Mouse (Mus musculus): ENCODE measurements around the gene Trip4. TPM values are rescaled to one million over a fixed set of nuclear protein-coding genes. Genes with fewer than 3 reads are reported as not detected.

Gene Trip4
- polyA plus RNA-seq, 1 experiment from 2014 or later: 41.6 TPM

GRCm38 (mm10) chr9:65823716-65824462 is 84.7 kb downstream of the Trip4 start:
- H3K4me1 ChIP-seq (replicated peaks): peaks cover 36% of the 10 kb centered on the region
- H3K4me2 ChIP-seq: no peak overlapping the region
- no peak overlapping the region for H3K4me3 ChIP-seq (replicated peaks)
- no peak overlapping the region for H3K9ac ChIP-seq (replicated peaks)
- no peak overlapping the region for H3K27ac ChIP-seq
- no peaks in the 10 kb centered on the region for H3K27me3 ChIP-seq
- H3K36me3 ChIP-seq: no peaks in the 10 kb centered on the region
- no peak for ATAC-seq (ENCODE audit: insufficient number of reproducible peaks, insufficient read depth, low FRiP score, low TSS enrichment, low read depth)
- 77% methylated on average over 10 of the region's 10 CpGs for WGBS
- H3K9me3 ChIP-seq: no peaks in the 10 kb centered on the region

- no peak overlapping the region for H3K4me3 ChIP-seq (replicated peaks)
- peaks cover 5% of the 10 kb centered on the region; the same call in 1 of the 2 replicates for H3K36me3 ChIP-seq
- no peak overlapping the region for H3K9ac ChIP-seq (replicated peaks)
- no peak overlapping the region for H3K4me2 ChIP-seq
- H3K27ac ChIP-seq: no peak overlapping the region
- ATAC-seq (ENCODE audit: insufficient number of reproducible peaks, insufficient read depth, low FRiP score, low TSS enrichment, low read depth): no peak
- no peaks in the 10 kb centered on the region for H3K27me3 ChIP-seq
- 90% methylated on average over 4 of the region's 4 CpGs for WGBS
- no peaks in the 10 kb centered on the region for H3K9me3 ChIP-seq
- peaks cover 37% of the 10 kb centered on the region for H3K4me1 ChIP-seq (replicated peaks)
These were observed 86.6 kb downstream of the Trip4 start for GRCm38 (mm10) chr9:65822011-65822410.

GRCm38 (mm10) chr9:65820301-65820700 is 88.3 kb downstream of the Trip4 start:
- peaks cover 16% of the 10 kb centered on the region for H3K36me3 ChIP-seq
- H3K9ac ChIP-seq (replicated peaks): no peak overlapping the region
- H3K9me3 ChIP-seq: peaks cover 3% of the 10 kb centered on the region; the same call in 1 of the 2 replicates
- peaks cover 27% of the 10 kb centered on the region for H3K4me1 ChIP-seq (replicated peaks)
- no peak for ATAC-seq (ENCODE audit: insufficient number of reproducible peaks, insufficient read depth, low FRiP score, low TSS enrichment, low read depth)
- H3K27me3 ChIP-seq: no peaks in the 10 kb centered on the region
- H3K27ac ChIP-seq: no peak overlapping the region
- H3K4me3 ChIP-seq (replicated peaks): no peak overlapping the region
- WGBS: 54% methylated on average over 2 of the region's 2 CpGs
- no peak overlapping the region for H3K4me2 ChIP-seq

- H3K9ac ChIP-seq (replicated peaks): no peak overlapping the region
- no peak overlapping the region for H3K4me2 ChIP-seq
- H3K27ac ChIP-seq: no peak overlapping the region
- H3K36me3 ChIP-seq: peaks cover 22% of the 10 kb centered on the region
- WGBS: 91% methylated on average over 2 of the region's 2 CpGs
- H3K27me3 ChIP-seq: no peaks in the 10 kb centered on the region
- ATAC-seq (ENCODE audit: insufficient number of reproducible peaks, insufficient read depth, low FRiP score, low TSS enrichment, low read depth): no peak
- peaks cover 3% of the 10 kb centered on the region; the same call in 1 of the 2 replicates for H3K9me3 ChIP-seq
- H3K4me3 ChIP-seq (replicated peaks): no peak overlapping the region
- peaks cover 11% of the 10 kb centered on the region for H3K4me1 ChIP-seq (replicated peaks)
These were observed 90.2 kb downstream of the Trip4 start for GRCm38 (mm10) chr9:65818402-65818801.

GRCm38 (mm10) chr9:65812841-65813240 is 95.8 kb downstream of the Trip4 start:
- WGBS: 77% methylated on average over 2 of the region's 2 CpGs
- Histone ChIP-seq H3K27ac (no peak overlapping the region), H3K27me3 (no peaks in the 10 kb centered on the region), H3K4me1 (replicated peaks) (0 out of 2 replicates have a peak, but pooled peaks cover 3% of the 10 kb centered on the region), H3K9me3 (peaks cover 3% of the 10 kb centered on the region; the same call in 1 of the 2 replicates), H3K4me3 (replicated peaks) (no peak overlapping the region), H3K4me2 (no peak overlapping the region), H3K36me3 (peaks cover 22% of the 10 kb centered on the region), H3K9ac (replicated peaks) (no peak overlapping the region)
- ATAC-seq (ENCODE audit: insufficient number of reproducible peaks, insufficient read depth, low FRiP score, low TSS enrichment, low read depth): no peak

- H3K9me3 ChIP-seq: peaks cover 3% of the 10 kb centered on the region; the same call in 1 of the 2 replicates
- H3K9ac ChIP-seq (replicated peaks): no peak overlapping the region
- H3K4me3 ChIP-seq (replicated peaks): no peak overlapping the region
- no peak for ATAC-seq (ENCODE audit: insufficient number of reproducible peaks, insufficient read depth, low FRiP score, low TSS enrichment, low read depth)
- no peak overlapping the region for H3K4me2 ChIP-seq
- peaks cover 15% of the 10 kb centered on the region for H3K36me3 ChIP-seq
- WGBS: 73% methylated on average over 1 of the region's 1 CpGs
- H3K4me1 ChIP-seq (replicated peaks): 0 out of 2 replicates have a peak, but pooled peaks cover 3% of the 10 kb centered on the region
- no peaks in the 10 kb centered on the region for H3K27me3 ChIP-seq
- no peak overlapping the region for H3K27ac ChIP-seq
These were observed 96.8 kb downstream of the Trip4 start for GRCm38 (mm10) chr9:65811784-65812183.

GRCm38 (mm10) chr9:65807818-65808217 is 100.8 kb downstream of the Trip4 start:
- Histone ChIP-seq H3K4me2 (no peak overlapping the region), H3K27me3 (no peaks in the 10 kb centered on the region), H3K27ac (no peak overlapping the region), H3K9ac (replicated peaks) (no peak overlapping the region), H3K36me3 (no peaks in the 10 kb centered on the region), H3K4me1 (replicated peaks) (no peaks in the 10 kb centered on the region), H3K4me3 (replicated peaks) (no peak overlapping the region), H3K9me3 (no peaks in the 10 kb centered on the region)
- ATAC-seq (ENCODE audit: insufficient number of reproducible peaks, insufficient read depth, low FRiP score, low TSS enrichment, low read depth): no peak
- WGBS: 64% methylated on average over 1 of the region's 1 CpGs

GRCm38 (mm10) chr9:65807251-65807650 is 101.3 kb downstream of the Trip4 start:
- Histone ChIP-seq H3K9me3 (no peaks in the 10 kb centered on the region), H3K4me1 (replicated peaks) (no peaks in the 10 kb centered on the region), H3K27me3 (no peaks in the 10 kb centered on the region), H3K27ac (no peak overlapping the region), H3K9ac (replicated peaks) (no peak overlapping the region), H3K4me3 (replicated peaks) (no peak overlapping the region), H3K36me3 (no peaks in the 10 kb centered on the region), H3K4me2 (no peak overlapping the region)
- ATAC-seq (ENCODE audit: insufficient number of reproducible peaks, insufficient read depth, low FRiP score, low TSS enrichment, low read depth): no peak
- 64% methylated on average over 5 of the region's 5 CpGs for WGBS

- H3K27me3 ChIP-seq: no peaks in the 10 kb centered on the region
- H3K27ac ChIP-seq: no peak overlapping the region
- peaks cover 5% of the 10 kb centered on the region; the same call in 1 of the 2 replicates for H3K36me3 ChIP-seq
- H3K9ac ChIP-seq (replicated peaks): no peak overlapping the region
- no peaks in the 10 kb centered on the region for H3K9me3 ChIP-seq
- H3K4me2 ChIP-seq: no peak overlapping the region
- 58% methylated on average over 4 of the region's 4 CpGs for WGBS
- H3K4me3 ChIP-seq (replicated peaks): no peak overlapping the region
- ATAC-seq (ENCODE audit: insufficient number of reproducible peaks, insufficient read depth, low FRiP score, low TSS enrichment, low read depth): no peak
- H3K4me1 ChIP-seq (replicated peaks): peaks cover 14% of the 10 kb centered on the region
These were observed 108.8 kb downstream of the Trip4 start for GRCm38 (mm10) chr9:65799770-65800169.

- no peak overlapping the region for H3K4me3 ChIP-seq (replicated peaks)
- peaks cover 38% of the 10 kb centered on the region for H3K4me1 ChIP-seq (replicated peaks)
- no peak overlapping the region for H3K4me2 ChIP-seq
- H3K36me3 ChIP-seq: peaks cover 17% of the 10 kb centered on the region; the same call in 1 of the 2 replicates
- no peak for ATAC-seq (ENCODE audit: insufficient number of reproducible peaks, insufficient read depth, low FRiP score, low TSS enrichment, low read depth)
- H3K27me3 ChIP-seq: no peaks in the 10 kb centered on the region
- WGBS: 79% methylated on average over 2 of the region's 2 CpGs
- no peak overlapping the region for H3K27ac ChIP-seq
- no peak overlapping the region for H3K9ac ChIP-seq (replicated peaks)
- H3K9me3 ChIP-seq: no peaks in the 10 kb centered on the region
These were observed 112.9 kb downstream of the Trip4 start for GRCm38 (mm10) chr9:65795651-65796050.

GRCm38 (mm10) chr9:65794313-65794712 is 114.3 kb downstream of the Trip4 start:
- WGBS: 37% methylated on average over 7 of the region's 7 CpGs
- Histone ChIP-seq H3K27ac (peak overlapping the region; percentile 23; the same call in 1 of the 2 replicates), H3K4me3 (replicated peaks) (no peak overlapping the region), H3K9ac (replicated peaks) (0 out of 2 replicates have a peak overlapping the region, but pooled peaks have one; percentile 2), H3K4me2 (peak overlapping the region; percentile 10; the same call in 1 of the 2 replicates), H3K36me3 (peaks cover 17% of the 10 kb centered on the region; the same call in 1 of the 2 replicates), H3K4me1 (replicated peaks) (peaks cover 36% of the 10 kb centered on the region), H3K27me3 (no peaks in the 10 kb centered on the region), H3K9me3 (no peaks in the 10 kb centered on the region)
- no peak for ATAC-seq (ENCODE audit: insufficient number of reproducible peaks, insufficient read depth, low FRiP score, low TSS enrichment, low read depth)

Measured in limb, embryonic 12.5 days (tissue).